In the genomic region with DNA sequence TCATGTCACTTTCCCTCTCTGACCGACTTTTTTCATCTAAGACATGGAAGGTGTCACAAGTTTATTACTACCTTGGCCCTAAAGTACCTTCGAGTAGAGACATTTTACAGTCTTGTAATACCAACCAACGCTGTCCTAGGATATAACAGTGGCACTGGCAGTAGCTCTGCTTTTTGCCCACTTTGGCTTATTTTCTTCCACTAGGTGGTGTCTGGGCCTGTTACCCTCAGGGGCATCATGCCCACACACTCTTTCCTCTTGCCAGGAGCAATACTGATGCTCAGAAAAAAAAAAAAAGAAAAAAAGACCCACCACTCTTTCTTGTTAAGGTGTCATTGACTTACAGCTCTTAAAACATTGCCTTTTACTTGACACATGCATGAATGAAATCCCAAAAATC, we compare ENCODE assay signal across 29 mouse cellular contexts. TPM values are rescaled to one million over a fixed set of nuclear protein-coding genes. Genes with fewer than 3 reads are reported as not detected.
DNase-seq lines count a peak whose midpoint lies in the region; ATAC-seq and TF ChIP-seq lines count a peak whose summit lies in the region.
"Had no signal": no experiment of that assay in that cellular context is flagged by ENCODE, and none has a peak within 500 bp of the region (broad histone marks: within the 10 kb centered on the region; RNA-seq: fewer than 3 reads in every experiment).

No protein-coding gene starts in this region.

- no peak for TF ChIP-seq EP300 in stomach, postnatal 0 days (optimal IDR thresholded peaks at IDR 0.05)

- no peak overlapping the region for H3K27ac ChIP-seq in layer of hippocampus, adult 2 months
- H3K27ac ChIP-seq in midbrain, postnatal 0 days (ENCODE audit: low read depth, low read length) = no peak overlapping the region
- H3K27ac ChIP-seq in midbrain, embryonic 13.5 days = no peak overlapping the region
- no peak overlapping the region for H3K27ac ChIP-seq in stomach, postnatal 0 days (replicated peaks)
- H3K27ac ChIP-seq: forebrain, embryonic 12.5 days; heart, embryonic 10.5 days; heart, embryonic 15.5 days; hindbrain, embryonic 12.5 days; liver, embryonic 15.5 days; midbrain, embryonic 15.5 days; neural tube, embryonic 12.5 days had no signal

- H3K4me1 ChIP-seq in midbrain, postnatal 0 days (ENCODE audit: insufficient read depth, low read length) = no peaks in the 10 kb centered on the region
- no peaks in the 10 kb centered on the region for H3K4me1 ChIP-seq in midbrain, embryonic 13.5 days (replicated peaks)
- H3K4me1 ChIP-seq in stomach, postnatal 0 days (replicated peaks; ENCODE audit: control insufficient read depth, insufficient read depth) = no peaks in the 10 kb centered on the region
- H3K4me1 ChIP-seq: forebrain, embryonic 12.5 days; heart, embryonic 10.5 days; hindbrain, embryonic 12.5 days; liver, embryonic 15.5 days; midbrain, embryonic 15.5 days; neural tube, embryonic 12.5 days had no signal

- peak; percentile 14 for DNase-seq in embryo, embryonic 11 days
- DNase-seq in embryo, embryonic 10 days (ENCODE audit: low spot score) = no peak
- DNase-seq in layer of hippocampus, adult 2 months (ENCODE audit: low spot score in 2 of 2) = no peak
- DNase-seq in layer of hippocampus, adult 18-20 months (ENCODE audit: low spot score in 2 of 2) = no peak
- no peak for DNase-seq in midbrain, postnatal 0 days (ENCODE audit: low spot score)
- no peak for DNase-seq in stomach, postnatal 0 days (ENCODE audit: low spot score)
- no peak for DNase-seq in right cerebral cortex, postnatal 25 days
- DNase-seq: adrenal gland, postnatal 10 days; B cell, adult 2 months; cerebellum, adult 11 months; gastrocnemius, postnatal 14 days; heart, postnatal 36 days; kidney, adult 9 months; kidney, postnatal 25 days; layer of hippocampus, postnatal 36 days; lung, postnatal 10 days; right cerebral cortex, adult 18-20 months had no signal

- H3K9ac ChIP-seq in midbrain, postnatal 0 days (replicated peaks; ENCODE audit: low read length, poor library complexity, severe bottlenecking) = no peak overlapping the region
- no peak overlapping the region for H3K9ac ChIP-seq in midbrain, embryonic 13.5 days (replicated peaks)
- H3K9ac ChIP-seq in stomach, postnatal 0 days (ENCODE audit: low read length) = no peak overlapping the region
- H3K9ac ChIP-seq: forebrain, embryonic 12.5 days; heart, embryonic 15.5 days; hindbrain, embryonic 12.5 days; liver, embryonic 15.5 days; midbrain, embryonic 15.5 days; neural tube, embryonic 12.5 days had no signal

- WGBS in midbrain, postnatal 0 days = 81% methylated on average over 3 of the region's 3 CpGs
- WGBS in midbrain, embryonic 13.5 days = 85% methylated on average over 3 of the region's 3 CpGs
- WGBS in stomach, postnatal 0 days = 75% methylated on average over 3 of the region's 3 CpGs

- no peaks in the 10 kb centered on the region; the same call in 1 of the 2 replicates for H3K27me3 ChIP-seq in midbrain, postnatal 0 days (ENCODE audit: insufficient read depth, low read length)
- peaks cover 24% of the 10 kb centered on the region for H3K27me3 ChIP-seq in midbrain, embryonic 13.5 days
- no peaks in the 10 kb centered on the region for H3K27me3 ChIP-seq in stomach, postnatal 0 days (ENCODE audit: control insufficient read depth, insufficient read depth, low read length)
- H3K27me3 ChIP-seq: heart, embryonic 15.5 days; midbrain, embryonic 15.5 days had no signal

- no peak overlapping the region for H3K4me2 ChIP-seq in midbrain, postnatal 0 days (ENCODE audit: low read depth, low read length, poor library complexity, severe bottlenecking)
- no peak overlapping the region for H3K4me2 ChIP-seq in midbrain, embryonic 13.5 days (replicated peaks)
- no peak overlapping the region for H3K4me2 ChIP-seq in stomach, postnatal 0 days (replicated peaks; ENCODE audit: low read depth)
- H3K4me2 ChIP-seq: forebrain, embryonic 12.5 days; heart, embryonic 15.5 days; hindbrain, embryonic 12.5 days; liver, embryonic 15.5 days; midbrain, embryonic 15.5 days; neural tube, embryonic 12.5 days had no signal

- H3K9me3 ChIP-seq in midbrain, postnatal 0 days (ENCODE audit: low read length) = no peaks in the 10 kb centered on the region
- H3K9me3 ChIP-seq in midbrain, embryonic 13.5 days = no peaks in the 10 kb centered on the region
- H3K9me3 ChIP-seq in stomach, postnatal 0 days (ENCODE audit: control insufficient read depth, low read length) = no peaks in the 10 kb centered on the region
- H3K9me3 ChIP-seq: forebrain, embryonic 12.5 days; heart, embryonic 10.5 days; heart, embryonic 15.5 days; hindbrain, embryonic 12.5 days; liver, embryonic 15.5 days; midbrain, embryonic 15.5 days; neural tube, embryonic 12.5 days had no signal

- no peak for ATAC-seq in midbrain, postnatal 0 days (ENCODE audit: low FRiP score)
- ATAC-seq in midbrain, embryonic 13.5 days = no peak
- no peak for ATAC-seq in stomach, postnatal 0 days (ENCODE audit: low FRiP score, low TSS enrichment)
- ATAC-seq: intestine, postnatal 0 days; midbrain, embryonic 15.5 days had no signal

- peak; percentile 55 for TF ChIP-seq CTCF in layer of hippocampus, adult 2 months (conservative IDR thresholded peaks at IDR 0.05)
- peak; percentile 45 for TF ChIP-seq CTCF in midbrain, postnatal 0 days (IDR thresholded peaks at IDR 0.05)
- TF ChIP-seq CTCF in stomach, postnatal 0 days (IDR thresholded peaks at IDR 0.05; ENCODE audit: low read depth) = peak; percentile 45

- no peaks in the 10 kb centered on the region for H3K36me3 ChIP-seq in midbrain, postnatal 0 days (ENCODE audit: insufficient read depth, low read length)
- no peaks in the 10 kb centered on the region for H3K36me3 ChIP-seq in midbrain, embryonic 13.5 days
- H3K36me3 ChIP-seq in stomach, postnatal 0 days (ENCODE audit: control insufficient read depth, insufficient read depth, low read length) = no peaks in the 10 kb centered on the region
- H3K36me3 ChIP-seq: forebrain, embryonic 12.5 days; heart, embryonic 10.5 days; heart, embryonic 15.5 days; hindbrain, embryonic 12.5 days; liver, embryonic 15.5 days; midbrain, embryonic 15.5 days; neural tube, embryonic 12.5 days had no signal

- H3K4me3 ChIP-seq in layer of hippocampus, adult 2 months = no peak overlapping the region
- H3K4me3 ChIP-seq in midbrain, postnatal 0 days (ENCODE audit: low read depth, low read length) = no peak overlapping the region
- H3K4me3 ChIP-seq in midbrain, embryonic 13.5 days (replicated peaks) = no peak overlapping the region
- no peak overlapping the region for H3K4me3 ChIP-seq in stomach, postnatal 0 days (ENCODE audit: low read depth, low read length)
- H3K4me3 ChIP-seq: erythroblast, embryonic 14.5 days; forebrain, embryonic 12.5 days; heart, embryonic 10.5 days; heart, embryonic 15.5 days; hindbrain, embryonic 12.5 days; liver, embryonic 15.5 days; midbrain, embryonic 15.5 days; myocyte; neural tube, embryonic 12.5 days had no signal

RNA-seq across cellular contexts. Expression of a gene that starts 8.7 kb away (rescaled TPM):
- 1 to 10 TPM; 1.3 to 1.5 TPM for total RNA-seq in layer of hippocampus, adult 2 months (2021)
- total RNA-seq in layer of hippocampus, adult 18-20 months (2021) = 1 to 10 TPM; 1.3 to 1.4 TPM
- total RNA-seq in midbrain, postnatal 0 days (2014; rRNA removed) = 3.7 and 4.4 TPM in 2 replicates
- polyA plus RNA-seq in midbrain, postnatal 0 days (2015; fragmentation: Nextera tagmentation; extraction: Ambion mirVana) = 0.57 and 0.65 TPM in 2 replicates
- polyA plus RNA-seq in midbrain, embryonic 13.5 days (2015; fragmentation: Nextera tagmentation; extraction: Ambion mirVana) = 0.59 and 0.66 TPM in 2 replicates
- 0.62 and 0.72 TPM in 2 replicates for polyA plus RNA-seq in stomach, postnatal 0 days (2015; fragmentation: Nextera tagmentation; extraction: Ambion mirVana)
- total RNA-seq: granulocyte monocyte progenitor cell, adult 5-6 weeks had no signal
- polyA plus RNA-seq: erythroblast, embryonic 14.5 days had no signal
